Mouse (Mus musculus) intestine, embryonic 16.5 days (tissue): ENCODE results near the gene Kctd18. TPM values are rescaled to one million over a fixed set of nuclear protein-coding genes. Genes with fewer than 3 reads are reported as not detected.

Experiments used
- ATAC-seq: fragments of 200-750 bp; cut with Nextera tagmentation; 2 replicates; pipeline ENCODE4 v1.8.0; 2017; ENCODE audit warnings: moderate TSS enrichment, moderate library complexity
- H3K27ac ChIP-seq: fragments of 300-500 bp; sonication (generic); 2 replicates; pipeline ENCODE4 v1.5.1; 2014; ENCODE audit warnings: mild to moderate bottlenecking, low read length
- H3K27me3 ChIP-seq: fragments of 300-500 bp; sonication (generic); replicated peaks from 2 replicates; pipeline ENCODE4 v1.6.1; 2014; ENCODE audit warnings: low read length, control low read depth, mixed read lengths; ENCODE audit not compliant: control insufficient read depth, insufficient read depth
- H3K36me3 ChIP-seq: fragments of 300-500 bp; sonication (generic); 2 replicates; pipeline ENCODE4 v1.6.1; 2014; ENCODE audit warnings: low read length, control low read depth; ENCODE audit not compliant: control insufficient read depth, insufficient read depth
- H3K4me1 ChIP-seq: fragments of 300-500 bp; sonication (generic); 2 replicates; pipeline ENCODE4 v1.6.1; 2014; ENCODE audit warnings: low read length, control low read depth, mixed read lengths; ENCODE audit not compliant: control insufficient read depth, insufficient read depth
- H3K4me2 ChIP-seq: fragments of 300-500 bp; sonication (generic); 2 replicates; pipeline ENCODE4 v1.6.1; 2014; ENCODE audit warnings: low read depth, low read length, control low read depth
- H3K4me3 ChIP-seq: fragments of 300-500 bp; sonication (generic); 2 replicates; pipeline ENCODE4 v1.5.1; 2014; ENCODE audit warnings: mild to moderate bottlenecking, low read length
- H3K9ac ChIP-seq: fragments of 300-500 bp; sonication (generic); 2 replicates; pipeline ENCODE4 v1.6.1; 2014; ENCODE audit warnings: low read depth, low read length
- H3K9me3 ChIP-seq: fragments of 300-500 bp; sonication (generic); 2 replicates; pipeline ENCODE4 v1.6.1; 2016; ENCODE audit warnings: low read length, control low read depth; ENCODE audit not compliant: control insufficient read depth
- WGBS: fragments of 180-500 bp; shearing (Covaris S2); extraction: QIAGEN DNeasy Blood & Tissue Kit; methylation state at CpG from one replicate; pipeline ENCODE4 v1.1.7; 2014; 5-methylcytosine and 5-hydroxymethylcytosine counted together
- polyA plus RNA-seq: library from polyadenylated mRNA; unstranded; fragments of >200 nt; fragmentation: Nextera tagmentation; extraction: Ambion mirVana; gene quantifications from 2 replicates; pipeline ENCODE4 v1.2.1, GENCODE M21; 2015

Gene Kctd18
- polyA plus RNA-seq, 1 experiment from 2014 or later = 9.0 TPM

- Histone ChIP-seq H3K27me3 (no peaks in the 10 kb centered on the region), H3K9me3 (no peaks in the 10 kb centered on the region), H3K9ac (no peak overlapping the region), H3K4me3 (no peak overlapping the region), H3K27ac (no peak overlapping the region), H3K4me2 (no peak overlapping the region), H3K4me1 (no peaks in the 10 kb centered on the region), H3K36me3 (peaks cover 4% of the 10 kb centered on the region; the same call in 1 of the 2 replicates)
- no peak for ATAC-seq
- WGBS = 87% methylated on average over 5 of the region's 5 CpGs
Observed at GRCm38 (mm10) chr1:57954376-57954765, 64.4 kb downstream of the Kctd18 start.

GRCm38 (mm10) chr1:57953586-57954375, 65.0 kb downstream of the Kctd18 start:
- WGBS = 89% methylated on average over 16 of the region's 16 CpGs
- Histone ChIP-seq H3K36me3 (peaks cover 4% of the 10 kb centered on the region; the same call in 1 of the 2 replicates), H3K4me2 (no peak overlapping the region), H3K9me3 (no peaks in the 10 kb centered on the region), H3K27me3 (no peaks in the 10 kb centered on the region), H3K4me3 (no peak overlapping the region), H3K4me1 (no peaks in the 10 kb centered on the region), H3K27ac (no peak overlapping the region), H3K9ac (no peak overlapping the region)
- no peak for ATAC-seq

- H3K9me3 ChIP-seq = no peaks in the 10 kb centered on the region
- H3K4me2 ChIP-seq = no peak overlapping the region
- no peak overlapping the region for H3K4me3 ChIP-seq
- H3K36me3 ChIP-seq = peaks cover 4% of the 10 kb centered on the region; the same call in 1 of the 2 replicates
- WGBS = 94% methylated on average over 4 of the region's 4 CpGs
- H3K4me1 ChIP-seq = peaks cover under 1% of the 10 kb centered on the region
- H3K27ac ChIP-seq = no peak overlapping the region
- H3K27me3 ChIP-seq = no peaks in the 10 kb centered on the region
- no peak for ATAC-seq
- H3K9ac ChIP-seq = no peak overlapping the region
Observed at GRCm38 (mm10) chr1:57952509-57952908, 66.2 kb downstream of the Kctd18 start.

- H3K4me1 ChIP-seq = peaks cover 4% of the 10 kb centered on the region
- H3K4me2 ChIP-seq = no peak overlapping the region
- no peak overlapping the region for H3K27ac ChIP-seq
- no peak for ATAC-seq
- no peaks in the 10 kb centered on the region for H3K9me3 ChIP-seq
- no peaks in the 10 kb centered on the region for H3K27me3 ChIP-seq
- H3K36me3 ChIP-seq = peaks cover 4% of the 10 kb centered on the region; the same call in 1 of the 2 replicates
- H3K4me3 ChIP-seq = no peak overlapping the region
- H3K9ac ChIP-seq = no peak overlapping the region
- 72% methylated on average over 5 of the region's 5 CpGs for WGBS
Observed at GRCm38 (mm10) chr1:57949716-57950115, 69.0 kb downstream of the Kctd18 start.

- no peak overlapping the region for H3K4me2 ChIP-seq
- H3K9me3 ChIP-seq = no peaks in the 10 kb centered on the region
- no peaks in the 10 kb centered on the region for H3K27me3 ChIP-seq
- no peak for ATAC-seq
- peaks cover 4% of the 10 kb centered on the region for H3K4me1 ChIP-seq
- WGBS = 17% methylated on average over 1 of the region's 1 CpGs
- no peak overlapping the region for H3K27ac ChIP-seq
- H3K36me3 ChIP-seq = peaks cover 5% of the 10 kb centered on the region; the same call in 1 of the 2 replicates
- H3K4me3 ChIP-seq = no peak overlapping the region
- no peak overlapping the region for H3K9ac ChIP-seq
Observed at GRCm38 (mm10) chr1:57949195-57949594, 69.6 kb downstream of the Kctd18 start.

GRCm38 (mm10) chr1:57947552-57948347, 71.0 kb downstream of the Kctd18 start:
- Histone ChIP-seq H3K4me3 (no peak overlapping the region), H3K36me3 (peaks cover 4% of the 10 kb centered on the region; the same call in 1 of the 2 replicates), H3K9me3 (no peaks in the 10 kb centered on the region), H3K27me3 (no peaks in the 10 kb centered on the region), H3K4me2 (no peak overlapping the region), H3K4me1 (peaks cover 4% of the 10 kb centered on the region), H3K27ac (no peak overlapping the region), H3K9ac (no peak overlapping the region)
- no peak for ATAC-seq
- 18% methylated on average over 2 of the region's 2 CpGs for WGBS

GRCm38 (mm10) chr1:57942215-57942614, 76.5 kb downstream of the Kctd18 start:
- Histone ChIP-seq H3K36me3 (0 out of 2 replicates have a peak, but pooled peaks cover 3% of the 10 kb centered on the region), H3K4me2 (no peak overlapping the region), H3K27me3 (no peaks in the 10 kb centered on the region), H3K4me1 (peaks cover under 1% of the 10 kb centered on the region; the same call in 1 of the 2 replicates), H3K9ac (no peak overlapping the region), H3K4me3 (no peak overlapping the region), H3K9me3 (no peaks in the 10 kb centered on the region), H3K27ac (no peak overlapping the region)
- ATAC-seq = no peak
- WGBS = 89% methylated on average over 6 of the region's 6 CpGs

- Histone ChIP-seq H3K4me1 (no peaks in the 10 kb centered on the region), H3K27ac (no peak overlapping the region), H3K9me3 (no peaks in the 10 kb centered on the region), H3K36me3 (0 out of 2 replicates have a peak, but pooled peaks cover 3% of the 10 kb centered on the region), H3K4me2 (no peak overlapping the region), H3K4me3 (no peak overlapping the region), H3K27me3 (no peaks in the 10 kb centered on the region), H3K9ac (no peak overlapping the region)
- WGBS = 70% methylated on average over 11 of the region's 11 CpGs
- ATAC-seq = no peak
Observed at GRCm38 (mm10) chr1:57941734-57942133, 77.0 kb downstream of the Kctd18 start.

GRCm38 (mm10) chr1:57941095-57941494, 77.7 kb downstream of the Kctd18 start:
- Histone ChIP-seq H3K27ac (no peak overlapping the region), H3K4me1 (no peaks in the 10 kb centered on the region), H3K27me3 (no peaks in the 10 kb centered on the region), H3K9me3 (no peaks in the 10 kb centered on the region), H3K36me3 (0 out of 2 replicates have a peak, but pooled peaks cover 3% of the 10 kb centered on the region), H3K4me3 (no peak overlapping the region), H3K4me2 (no peak overlapping the region), H3K9ac (no peak overlapping the region)
- no peak for ATAC-seq
- WGBS = 79% methylated on average over 7 of the region's 7 CpGs
